Mouse (Mus musculus): ENCODE results near the gene Eif4e. TPM values are rescaled to one million over a fixed set of nuclear protein-coding genes. Genes with fewer than 3 reads are reported as not detected.

The Eif4e gene
- polyA plus RNA-seq, 1 experiment from 2014 or later, result 313 TPM

- Histone ChIP-seq H3K36me3 (no peaks in the 10 kb centered on the region), H3K9me3 (replicated peaks) (no peaks in the 10 kb centered on the region), H3K27me3 (no peaks in the 10 kb centered on the region), H3K4me2 (replicated peaks) (no peak overlapping the region), H3K4me1 (no peaks in the 10 kb centered on the region), H3K9ac (no peak overlapping the region), H3K27ac (no peak overlapping the region), H3K4me3 (no peak overlapping the region)
- 75% methylated on average over 4 of the region's 4 CpGs for WGBS
- ATAC-seq (ENCODE audit: low FRiP score), result no peak
Observed at GRCm38 (mm10) chr3:138601076-138601475, 75.1 kb downstream of the Eif4e start.

- H3K4me3 ChIP-seq, result no peak overlapping the region
- H3K27ac ChIP-seq, result no peak overlapping the region
- no peak for ATAC-seq (ENCODE audit: low FRiP score)
- H3K4me1 ChIP-seq, result no peaks in the 10 kb centered on the region
- no peak overlapping the region for H3K4me2 ChIP-seq (replicated peaks)
- no peaks in the 10 kb centered on the region for H3K9me3 ChIP-seq (replicated peaks)
- H3K27me3 ChIP-seq, result no peaks in the 10 kb centered on the region
- no peaks in the 10 kb centered on the region for H3K36me3 ChIP-seq
- WGBS, result 74% methylated on average over 8 of the region's 8 CpGs
- no peak overlapping the region for H3K9ac ChIP-seq
Observed at GRCm38 (mm10) chr3:138605132-138605531, 79.2 kb downstream of the Eif4e start.

DNA sequence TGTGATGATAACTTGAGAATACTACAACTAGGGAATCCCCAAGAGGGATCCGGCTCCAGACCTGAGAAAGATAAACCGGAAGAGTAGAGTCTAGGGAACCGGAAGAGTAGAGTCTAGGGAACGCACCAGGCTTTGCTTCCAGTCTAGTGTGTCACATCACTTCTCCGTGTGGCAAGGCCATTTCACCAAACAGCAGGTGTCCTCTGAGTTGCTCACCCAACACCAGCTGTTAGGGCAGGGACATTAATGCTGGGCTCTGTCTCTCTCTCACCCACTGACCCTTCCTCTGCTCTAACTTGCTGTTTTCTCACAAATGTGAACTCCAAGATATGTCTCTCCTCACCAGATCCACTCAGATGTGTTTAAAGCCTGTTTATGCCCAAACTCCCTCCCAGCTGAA is 82.7 kb downstream of the Eif4e start:
- ATAC-seq (ENCODE audit: low FRiP score), result no peak
- Histone ChIP-seq H3K9me3 (replicated peaks) (no peaks in the 10 kb centered on the region), H3K9ac (no peak overlapping the region), H3K4me3 (no peak overlapping the region), H3K36me3 (no peaks in the 10 kb centered on the region), H3K27ac (no peak overlapping the region), H3K4me1 (no peaks in the 10 kb centered on the region), H3K4me2 (replicated peaks) (no peak overlapping the region), H3K27me3 (no peaks in the 10 kb centered on the region)
- WGBS, result 84% methylated on average over 5 of the region's 5 CpGs

MicroRNA genes within 50 kb of the gene (microRNA counts, 519-probe panel; counts per million panel counts)
- 470 counts per million, percentile 58 among the panel's probes with 10 or more counts for microRNA mmu-miR-1956

Small RNA genes within 50 kb of the gene (microRNA-seq; reads per million reads assigned to microRNA genes)
- not detected for gene Mir1956

Other genes starting within 250 kb of the Eif4e start
- not detected in 2 replicates for gene Adh6a, start 212.9 kb upstream of the Eif4e start, polyA plus RNA-seq (2016; fragmentation: Nextera tagmentation; extraction: Ambion mirVana)
- 0.21 and 0.22 TPM in 2 replicates for gene Adh6b, start 184.4 kb upstream of the Eif4e start, polyA plus RNA-seq (2016; fragmentation: Nextera tagmentation; extraction: Ambion mirVana)
- not detected in 2 replicates for gene Adh4, start 110.7 kb upstream of the Eif4e start, polyA plus RNA-seq (2016; fragmentation: Nextera tagmentation; extraction: Ambion mirVana)
- 217 and 224 TPM in 2 replicates for gene Adh5, start 83.1 kb upstream of the Eif4e start, polyA plus RNA-seq (2016; fragmentation: Nextera tagmentation; extraction: Ambion mirVana)
- 46.4 and 47.5 TPM in 2 replicates for gene Metap1, start 36.7 kb upstream of the Eif4e start, polyA plus RNA-seq (2016; fragmentation: Nextera tagmentation; extraction: Ambion mirVana)
- 74.6 and 77.8 TPM in 2 replicates for gene Tspan5, start 216.0 kb downstream of the Eif4e start, polyA plus RNA-seq (2016; fragmentation: Nextera tagmentation; extraction: Ambion mirVana)